Mouse (Mus musculus) layer of hippocampus, postnatal 25 days (tissue): Measurements from ENCODE around the gene 4933424G06Rik. TPM values are rescaled to one million over a fixed set of nuclear protein-coding genes. Genes with fewer than 3 reads are reported as not detected.

Experiments used
- DNase-seq, 2 experiments: peaks; one replicate each; pipeline ENCODE4 v3.0.0; 2022; ENCODE audit warnings: mixed read lengths in 2 of 2, low spot score in 1 of 2; ENCODE audit errors: extremely low spot score in 1 of 2
- total RNA-seq, 2 experiments: library from RNA; stranded (reverse); gene quantifications; 2 replicates each; pipeline ENCODE4 v1.2.3; 2021

4933424G06Rik gene
- total RNA-seq, 2 experiments from 2014 or later, result 1.6 TPM; not detected in 1

- no peak for DNase-seq
Measured at GRCm38 (mm10) chr1:36766431-36767205, 56.7 kb downstream of the 4933424G06Rik start.

GRCm38 (mm10) chr1:36767321-36767720 lies 57.4 kb downstream of the 4933424G06Rik start:
- no peak for DNase-seq

DNA sequence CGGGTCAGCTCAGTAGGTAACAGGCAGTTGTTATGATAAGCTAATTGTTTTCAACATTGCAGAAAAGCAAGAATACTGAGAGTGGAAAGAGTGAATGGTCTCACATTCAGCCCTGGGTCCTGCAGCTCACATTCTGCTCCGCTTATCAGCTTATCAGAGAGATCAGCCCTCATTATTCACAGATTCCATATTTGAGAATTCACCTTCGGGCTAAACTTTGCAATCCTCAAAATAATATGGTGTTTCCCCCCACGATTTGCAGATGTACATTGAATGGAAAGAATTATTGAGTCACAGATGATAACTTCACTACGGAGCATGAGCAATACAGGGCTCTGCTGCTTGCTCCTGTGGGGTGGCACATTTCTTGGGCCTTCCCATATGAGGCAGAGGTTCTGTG lies 58.8 kb downstream of the 4933424G06Rik start:
- DNase-seq, result no peak

GRCm38 (mm10) chr1:36769951-36770350 lies 60.0 kb downstream of the 4933424G06Rik start:
- no peak for DNase-seq

DNA sequence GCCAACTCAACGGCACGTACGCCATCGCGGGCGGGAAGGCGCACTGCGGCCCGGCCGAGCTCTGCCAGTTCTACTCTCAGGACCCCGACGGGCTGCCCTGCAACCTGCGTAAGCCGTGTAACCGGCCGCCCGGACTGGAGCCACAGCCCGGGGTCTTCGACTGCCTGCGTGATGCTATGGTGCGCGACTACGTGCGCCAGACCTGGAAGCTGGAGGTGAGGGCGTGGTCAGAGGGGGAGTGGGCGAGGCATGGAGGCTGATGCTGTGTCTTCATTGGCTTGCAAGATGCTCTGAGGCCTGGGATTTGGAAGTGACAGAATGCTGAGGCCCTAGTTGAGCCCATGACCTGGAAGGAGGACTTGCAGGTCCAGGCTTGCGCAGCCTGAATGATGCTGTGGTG lies 61.0 kb downstream of the 4933424G06Rik start:
- no peak for DNase-seq

DNA sequence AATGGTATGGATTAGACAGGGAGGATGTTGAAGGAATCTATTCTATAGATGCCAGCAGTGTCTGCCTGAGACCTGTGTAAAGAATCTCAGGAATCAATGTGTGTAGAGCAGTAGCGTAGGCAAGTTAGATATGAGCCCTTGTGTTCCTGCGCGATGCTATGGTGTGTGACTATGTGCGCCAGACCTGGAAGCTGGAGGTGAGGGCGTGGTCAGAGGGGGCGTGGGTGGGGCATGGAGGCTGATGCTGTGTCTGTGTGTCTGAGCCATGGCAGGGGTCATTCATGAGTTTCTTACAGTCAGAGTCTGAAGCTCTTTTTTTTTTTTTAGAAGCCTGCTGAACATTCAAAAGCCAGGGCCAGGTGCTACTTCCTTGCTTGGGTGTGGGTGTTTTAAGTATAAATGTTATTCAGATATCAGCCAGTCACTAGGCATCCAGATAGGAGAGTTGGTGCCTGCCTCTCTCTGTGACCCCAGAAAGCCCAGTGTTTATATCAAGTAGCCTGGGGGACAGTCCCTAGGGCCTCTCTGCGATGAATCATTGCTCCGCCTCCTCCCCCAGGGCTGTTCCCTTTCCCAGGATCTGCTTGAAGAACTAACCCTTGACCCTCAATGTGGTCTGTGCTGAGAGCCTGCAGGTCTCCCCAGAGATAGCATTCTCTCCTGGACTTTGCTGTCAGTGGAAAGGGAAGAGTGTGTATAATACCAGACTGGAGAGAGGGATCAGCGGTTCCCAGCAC lies 62.4 kb downstream of the 4933424G06Rik start:
- DNase-seq, result no peak

GRCm38 (mm10) chr1:36780793-36781192 lies 70.8 kb downstream of the 4933424G06Rik start:
- no peak for DNase-seq

DNA sequence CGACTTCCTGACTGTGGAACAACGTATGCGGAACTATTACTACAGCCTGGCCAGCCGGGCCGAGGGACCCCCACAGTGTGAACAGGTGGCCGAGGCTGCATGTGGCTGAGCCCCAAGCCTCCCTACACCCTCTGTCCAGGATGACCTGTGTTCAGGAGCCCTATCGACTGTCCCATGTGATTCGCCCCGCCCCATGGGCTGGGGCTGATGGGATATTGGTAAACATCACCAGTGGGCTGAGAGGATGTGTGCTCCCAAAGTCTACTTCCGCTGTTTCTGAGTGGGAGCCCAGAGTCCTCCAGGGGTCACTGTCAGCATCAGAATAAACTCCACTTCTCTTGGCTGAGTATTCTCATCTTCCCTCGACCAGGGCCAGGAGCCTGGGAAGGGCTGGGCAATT lies 72.5 kb downstream of the 4933424G06Rik start:
- no peak for DNase-seq

DNA sequence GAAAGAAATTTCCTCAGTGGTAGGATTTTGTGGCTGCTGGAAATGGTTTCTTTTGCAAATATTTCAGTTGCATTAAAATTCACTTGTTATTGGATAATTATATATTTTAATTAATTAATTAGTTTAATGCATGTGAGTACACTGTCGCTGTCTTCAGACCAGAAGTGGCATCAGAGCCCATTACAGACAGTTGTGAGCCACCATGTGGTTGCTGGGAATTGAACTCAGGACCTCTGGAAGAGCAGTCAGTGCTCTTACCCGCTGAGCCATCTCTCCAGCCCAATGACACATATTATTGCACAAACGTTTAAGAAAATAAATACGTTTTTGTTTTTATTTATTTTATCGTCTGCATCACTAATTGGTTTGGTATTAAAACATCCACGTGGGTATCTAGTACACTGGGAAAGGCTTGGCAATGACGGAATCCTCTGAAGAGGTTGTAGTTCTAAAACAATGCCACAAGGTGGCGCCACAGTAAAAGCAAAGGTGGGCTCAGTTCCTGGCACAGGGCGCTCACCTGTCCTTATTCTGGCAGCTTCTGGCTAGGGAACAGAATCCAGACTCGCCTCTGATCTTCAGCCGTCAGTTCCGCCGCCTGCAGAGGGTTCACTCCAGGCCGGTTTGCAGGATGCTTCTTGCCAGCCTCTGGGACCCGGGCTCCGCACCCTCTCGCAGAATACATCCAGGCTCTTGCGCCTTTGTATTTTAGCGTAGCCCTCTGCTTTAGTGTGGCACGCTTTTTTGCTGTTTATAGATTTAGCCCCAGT lies 74.6 kb downstream of the 4933424G06Rik start:
- DNase-seq, result peak; percentile 70 to 88

GRCm38 (mm10) chr1:36785238-36785641 lies 75.3 kb downstream of the 4933424G06Rik start:
- peak; percentile 44 to 48 for DNase-seq

GRCm38 (mm10) chr1:36786377-36786776 lies 76.4 kb downstream of the 4933424G06Rik start:
- DNase-seq, result no peak

DNA sequence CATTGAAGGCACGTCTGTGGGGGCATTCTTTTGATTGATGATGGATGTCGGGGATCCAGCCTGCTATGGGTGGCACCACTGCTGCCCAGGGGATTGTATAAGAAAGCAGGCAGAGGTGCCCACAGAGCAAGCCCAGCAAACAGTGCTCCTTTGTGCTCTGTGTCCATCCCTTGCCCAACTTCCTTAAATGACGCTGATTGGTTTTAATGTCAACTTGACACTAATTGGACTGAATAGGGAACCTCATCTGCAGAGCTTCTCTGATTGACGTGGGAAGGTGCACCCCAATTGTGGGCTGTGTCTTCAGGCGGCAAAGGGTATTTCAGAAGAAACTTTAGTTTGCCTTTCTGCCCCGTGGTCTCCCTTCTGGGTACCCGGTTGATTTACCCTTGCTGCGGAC lies 79.5 kb downstream of the 4933424G06Rik start:
- no peak for DNase-seq

- DNase-seq, result no peak
Measured at GRCm38 (mm10) chr1:36796711-36797110, 86.8 kb downstream of the 4933424G06Rik start.

DNA sequence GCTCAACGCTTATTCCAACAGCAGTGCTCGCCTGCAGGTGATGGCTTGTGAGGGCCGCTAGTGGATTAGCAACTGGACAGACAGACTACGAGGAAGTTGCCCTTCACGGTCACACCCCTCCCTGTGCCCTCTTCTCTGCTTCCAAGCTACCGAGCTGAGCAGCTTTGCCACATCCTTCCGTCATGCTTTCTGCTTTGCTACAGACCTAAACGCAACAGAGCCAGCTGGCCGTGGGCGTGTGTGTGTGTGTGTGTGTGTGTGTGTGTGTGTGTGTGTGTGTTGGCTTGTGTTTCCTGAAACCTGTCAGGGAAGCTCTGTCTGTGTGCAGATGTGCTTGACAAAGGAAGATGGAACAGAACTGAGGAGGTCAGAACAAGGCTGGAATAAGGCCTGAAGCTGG lies 87.5 kb downstream of the 4933424G06Rik start:
- peak; percentile 47 to 50 for DNase-seq

- DNase-seq, result no peak
Measured at GRCm38 (mm10) chr1:36800379-36801011, 90.5 kb downstream of the 4933424G06Rik start.

DNA sequence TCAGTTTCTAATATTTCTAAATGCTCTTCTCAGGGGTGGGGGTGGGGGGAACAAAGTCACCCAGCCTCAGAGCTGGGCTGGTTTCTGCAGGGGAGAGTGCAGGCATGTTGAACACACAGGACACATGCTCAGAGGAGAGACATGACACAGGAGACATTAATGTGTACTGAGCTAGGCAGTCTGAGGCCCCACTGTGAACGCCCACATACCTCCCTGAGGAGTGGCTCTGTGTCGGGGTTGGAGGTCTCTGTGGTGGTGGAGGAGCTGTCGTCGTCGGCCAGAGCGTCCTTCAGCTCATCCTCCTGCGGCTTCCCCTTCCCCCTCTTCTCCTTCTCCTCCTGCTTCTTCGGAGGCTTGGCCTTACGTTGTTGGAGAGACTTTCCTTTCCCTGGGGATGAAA lies 94.3 kb downstream of the 4933424G06Rik start:
- no peak for DNase-seq

GRCm38 (mm10) chr1:36804833-36805232 lies 94.9 kb downstream of the 4933424G06Rik start:
- DNase-seq, result no peak

DNA sequence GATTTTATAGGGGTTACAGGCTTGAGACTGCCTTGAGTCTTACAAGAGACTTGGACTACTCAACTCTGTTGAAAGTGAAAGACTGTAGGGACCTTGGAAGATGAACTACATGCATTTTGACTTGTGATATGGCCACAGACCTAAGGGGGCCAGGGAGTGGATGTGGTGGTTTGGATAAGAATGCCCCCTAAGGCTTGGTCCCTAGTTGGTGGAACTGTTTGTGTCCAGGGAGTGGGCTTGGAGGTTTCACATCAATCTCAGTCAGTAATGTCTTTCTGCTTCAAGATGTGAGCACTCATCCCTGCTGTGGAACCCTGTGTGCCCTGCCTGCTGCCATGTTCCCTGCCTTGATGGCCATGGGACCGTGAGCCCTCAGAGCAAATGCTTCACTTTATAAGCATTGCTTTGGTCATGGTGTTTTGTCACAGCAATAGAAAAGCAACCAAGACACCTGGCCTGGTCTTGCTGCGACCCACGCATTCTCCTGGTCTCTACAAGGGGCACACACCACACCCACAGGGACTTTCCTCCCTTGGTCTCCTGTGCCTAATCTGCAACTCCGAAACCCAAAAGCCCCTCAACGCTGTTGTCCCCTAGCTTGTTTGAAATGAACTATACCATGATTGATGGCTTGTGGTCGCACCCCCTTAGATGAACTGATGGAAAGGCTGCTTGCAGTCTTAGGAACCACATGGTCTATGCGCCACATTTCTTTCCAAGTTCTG lies 96.4 kb downstream of the 4933424G06Rik start:
- DNase-seq, result no peak

DNA sequence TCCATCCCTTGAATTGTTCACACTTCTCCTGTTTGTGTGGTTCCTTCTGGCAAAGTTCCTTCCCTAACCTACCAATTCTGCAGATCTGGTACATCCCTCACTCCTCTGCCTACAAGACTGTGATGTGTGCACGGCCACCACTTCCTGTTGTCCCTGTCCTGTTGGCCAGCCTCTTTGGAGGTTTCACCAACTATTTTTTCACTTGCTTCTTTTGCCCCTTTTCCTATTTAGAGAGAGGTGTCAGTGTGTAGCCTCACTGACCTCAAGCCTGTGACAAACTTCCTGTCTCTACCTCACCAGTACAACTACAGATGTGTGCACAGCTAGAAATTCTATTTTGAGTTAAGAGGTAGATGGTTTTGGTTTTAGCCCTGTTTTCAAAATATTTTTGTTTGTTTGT lies 97.1 kb downstream of the 4933424G06Rik start:
- no peak for DNase-seq
